Mouse (Mus musculus) 3T3-L1 (cell line): ENCODE data around the gene Ms4a14.
"Not testable (repeated sequence)": the region's sequence is repeated elsewhere in the genome, so short reads cannot be mapped to it uniquely, and the experiment has no call there.

ENCODE experiments used
- DNase-seq: peaks from one replicate; pipeline ENCODE4 v3.0.0-alpha.2; 2015; ENCODE audit warnings: low read depth, low spot score

The Ms4a14 gene

DNA sequence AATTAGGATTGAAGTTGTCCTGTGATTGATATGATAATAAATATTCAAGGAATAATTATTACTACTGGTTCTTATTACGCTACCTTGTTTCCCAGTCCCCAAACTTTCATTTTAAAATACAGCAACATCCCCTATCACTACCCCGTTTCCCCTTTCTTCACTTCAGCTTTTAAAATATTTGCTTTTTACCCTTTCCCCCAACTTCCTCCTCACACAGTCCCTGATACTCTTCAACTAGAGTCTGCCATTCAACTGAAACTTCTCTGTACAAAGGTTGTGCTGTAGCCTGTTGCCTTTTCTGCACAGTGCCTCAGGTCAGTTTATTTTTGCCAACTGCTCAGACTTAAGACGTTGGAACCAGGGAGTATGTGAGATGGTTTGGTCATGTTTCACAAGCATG lies 50.7 kb downstream of the Ms4a14 start:
- no peak for DNase-seq

DNA sequence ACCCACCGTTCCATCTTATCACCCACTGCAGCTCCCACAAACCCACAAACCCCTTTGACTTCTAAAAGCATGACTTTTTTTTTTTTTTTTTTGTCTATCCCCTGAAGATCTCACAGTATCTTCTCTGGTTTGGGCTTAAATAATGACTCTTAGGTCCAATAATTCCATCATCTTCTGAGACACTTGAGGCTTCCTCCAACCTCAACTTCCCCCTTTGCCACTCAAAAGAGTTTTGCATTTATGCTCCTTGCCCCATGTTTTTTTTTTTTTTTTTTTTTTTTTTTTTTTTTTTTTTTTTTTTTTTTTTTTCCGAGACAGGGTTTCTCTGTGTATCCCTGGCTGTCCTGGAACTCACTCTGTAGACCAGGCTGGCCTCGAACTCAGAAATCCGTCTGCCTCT lies 51.3 kb downstream of the Ms4a14 start:
- not testable (repeated sequence) for DNase-seq

DNA sequence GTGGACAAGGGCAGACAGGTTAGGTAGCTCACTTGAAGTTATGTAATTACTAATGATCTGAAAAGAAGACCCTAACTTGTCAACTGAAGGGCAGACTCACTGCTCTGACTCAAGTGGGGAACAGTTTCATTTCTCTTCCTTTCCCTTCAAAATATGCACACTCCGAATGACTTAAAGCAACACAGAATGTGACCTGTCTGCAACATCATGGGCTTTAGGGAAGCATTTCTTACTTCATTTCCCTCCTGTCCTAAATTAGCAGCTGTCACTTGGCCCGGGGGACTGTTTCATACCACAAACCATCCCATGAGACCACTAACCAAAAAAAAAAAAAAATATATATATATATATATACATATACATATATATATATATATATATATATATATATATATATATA lies 52.7 kb downstream of the Ms4a14 start:
- DNase-seq: no peak
